Mouse (Mus musculus): ENCODE measurements around the gene Fam189a1. TPM values are rescaled to one million over a fixed set of nuclear protein-coding genes. Genes with fewer than 3 reads are reported as not detected.

Fam189a1 gene
- polyA plus RNA-seq, 1 experiment from 2014 or later: 0.27 TPM

GRCm38 (mm10) chr7:64728816-64729215, 427.6 kb downstream of the Fam189a1 start:
- no peaks in the 10 kb centered on the region for H3K36me3 ChIP-seq (ENCODE audit: control insufficient read depth, insufficient read depth, low read length)
- no peaks in the 10 kb centered on the region for H3K9me3 ChIP-seq (ENCODE audit: control insufficient read depth, low read length)
- DNase-seq (ENCODE audit: low spot score): no peak
- H3K27ac ChIP-seq (ENCODE audit: low read depth, low read length): no peak overlapping the region
- no peaks in the 10 kb centered on the region for H3K27me3 ChIP-seq (replicated peaks; ENCODE audit: control insufficient read depth, insufficient read depth, low read length)
- 71% methylated on average over 3 of the region's 3 CpGs for WGBS
- no peak overlapping the region for H3K4me3 ChIP-seq (ENCODE audit: low read depth, low read length)
- no peaks in the 10 kb centered on the region for H3K4me1 ChIP-seq (replicated peaks; ENCODE audit: control insufficient read depth, insufficient read depth, low read length)
- H3K4me2 ChIP-seq: no peak overlapping the region
- no peak overlapping the region for H3K9ac ChIP-seq (ENCODE audit: low read depth, low read length)
- no peak for ATAC-seq (replicated peaks; ENCODE audit: low FRiP score)

DNA sequence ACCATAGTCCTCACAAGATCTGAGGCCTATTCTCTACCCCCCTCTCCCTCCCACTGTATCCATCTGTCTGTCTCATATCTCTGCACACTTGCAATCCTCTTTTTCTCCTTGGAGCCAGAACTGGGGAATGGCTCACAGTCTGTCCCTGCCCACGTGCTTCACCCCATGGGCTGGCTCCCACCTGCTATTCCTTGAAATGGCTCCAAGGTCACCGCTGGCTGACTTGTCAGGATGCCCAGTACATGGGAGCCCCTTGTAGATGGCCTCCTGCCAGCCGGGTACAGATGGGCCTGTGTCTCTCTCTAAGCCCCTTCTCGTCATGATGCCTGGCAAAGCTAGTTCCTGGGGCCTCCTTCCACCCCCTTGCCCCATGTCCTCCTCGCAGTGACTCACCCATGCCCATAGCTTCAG, 428.2 kb downstream of the Fam189a1 start:
- Histone ChIP-seq H3K4me3 (ENCODE audit: low read depth, low read length) (no peak overlapping the region), H3K4me2 (no peak overlapping the region)

DNA sequence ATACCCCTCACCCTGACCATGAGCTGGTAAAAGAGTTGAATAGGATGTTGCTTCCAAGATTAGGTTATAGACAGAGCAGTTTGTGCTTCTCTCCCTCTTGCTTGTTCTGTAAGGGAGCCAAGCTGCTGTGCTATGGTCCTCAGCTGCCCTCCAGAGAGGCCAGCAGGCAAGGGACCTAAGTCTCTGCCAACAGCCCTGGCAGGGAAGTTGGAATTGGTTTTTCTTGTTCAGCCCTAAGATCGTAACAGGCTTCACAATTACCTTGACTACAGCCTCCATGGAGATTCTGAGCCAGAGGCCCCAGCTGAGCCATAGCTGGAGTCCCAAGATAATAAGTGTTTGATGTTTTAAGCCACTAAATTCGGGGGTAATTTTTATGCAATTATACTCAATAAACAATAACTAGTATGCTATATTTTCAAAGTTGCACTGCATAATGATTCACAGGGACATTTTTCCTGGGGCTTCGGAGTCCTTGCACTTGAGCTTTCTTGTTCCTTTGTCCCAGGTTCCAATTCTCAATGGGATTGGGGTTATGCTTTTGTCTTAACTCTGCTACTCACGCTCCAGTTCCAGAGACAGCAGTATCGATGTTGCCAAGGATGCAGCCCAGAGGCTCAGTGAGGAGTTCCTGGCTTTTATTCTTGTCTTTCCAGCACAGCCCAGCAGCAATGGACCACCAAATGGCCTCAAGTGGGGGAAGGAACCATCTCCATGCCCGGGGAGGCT, 430.2 kb downstream of the Fam189a1 start:
- no peak for DNase-seq (ENCODE audit: low spot score)
- Histone ChIP-seq H3K4me3 (ENCODE audit: low read depth, low read length) (no peak overlapping the region), H3K4me1 (replicated peaks; ENCODE audit: control insufficient read depth, insufficient read depth, low read length) (no peaks in the 10 kb centered on the region), H3K36me3 (ENCODE audit: control insufficient read depth, insufficient read depth, low read length) (no peaks in the 10 kb centered on the region), H3K27ac (ENCODE audit: low read depth, low read length) (no peak overlapping the region), H3K27me3 (replicated peaks; ENCODE audit: control insufficient read depth, insufficient read depth, low read length) (no peaks in the 10 kb centered on the region), H3K9me3 (ENCODE audit: control insufficient read depth, low read length) (no peaks in the 10 kb centered on the region), H3K4me2 (no peak overlapping the region), H3K9ac (ENCODE audit: low read depth, low read length) (no peak overlapping the region)
- 74% methylated on average over 6 of the region's 6 CpGs for WGBS
- no peak for ATAC-seq (replicated peaks; ENCODE audit: low FRiP score)

More for the DNA sequence above, 428.2 kb downstream of the Fam189a1 start:
- ATAC-seq (replicated peaks; ENCODE audit: low FRiP score) (no peak), DNase-seq (ENCODE audit: low spot score) (no peak)
- no peak overlapping the region for H3K9ac ChIP-seq (ENCODE audit: low read depth, low read length)
- no peak overlapping the region for H3K27ac ChIP-seq (ENCODE audit: low read depth, low read length)
- 78% methylated on average over 5 of the region's 5 CpGs for WGBS
- H3K27me3 ChIP-seq (replicated peaks; ENCODE audit: control insufficient read depth, insufficient read depth, low read length): no peaks in the 10 kb centered on the region
- no peaks in the 10 kb centered on the region for H3K36me3 ChIP-seq (ENCODE audit: control insufficient read depth, insufficient read depth, low read length)
- H3K4me1 ChIP-seq (replicated peaks; ENCODE audit: control insufficient read depth, insufficient read depth, low read length): no peaks in the 10 kb centered on the region
- H3K9me3 ChIP-seq (ENCODE audit: control insufficient read depth, low read length): no peaks in the 10 kb centered on the region

DNA sequence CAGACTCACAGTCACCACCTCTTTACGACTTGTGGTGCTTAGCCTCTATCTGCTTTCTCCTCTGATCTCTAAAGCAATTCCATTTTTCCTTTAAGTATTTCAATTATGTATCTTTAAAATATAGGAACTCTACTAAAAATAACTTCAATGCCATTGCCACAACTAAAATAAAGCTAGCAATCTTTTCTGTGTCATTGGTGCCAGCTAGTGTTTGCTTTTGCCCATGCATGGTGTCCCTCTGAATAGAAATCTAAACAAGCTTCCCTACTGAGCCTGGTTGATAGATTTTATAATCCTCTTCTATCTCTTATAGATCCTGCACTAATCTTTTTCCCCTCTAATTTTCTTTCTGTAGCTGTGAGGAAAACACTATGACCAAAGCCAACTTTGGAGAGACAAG, 432.0 kb downstream of the Fam189a1 start:
- H3K36me3 ChIP-seq (ENCODE audit: control insufficient read depth, insufficient read depth, low read length): no peaks in the 10 kb centered on the region
- no peak overlapping the region for H3K4me2 ChIP-seq
- no peaks in the 10 kb centered on the region for H3K27me3 ChIP-seq (replicated peaks; ENCODE audit: control insufficient read depth, insufficient read depth, low read length)
- DNase-seq (ENCODE audit: low spot score): no peak
- WGBS: 81% methylated on average over 1 of the region's 1 CpGs
- ATAC-seq (replicated peaks; ENCODE audit: low FRiP score): no peak
- H3K4me1 ChIP-seq (replicated peaks; ENCODE audit: control insufficient read depth, insufficient read depth, low read length): no peaks in the 10 kb centered on the region
- no peak overlapping the region for H3K4me3 ChIP-seq (ENCODE audit: low read depth, low read length)
- no peak overlapping the region for H3K9ac ChIP-seq (ENCODE audit: low read depth, low read length)
- no peaks in the 10 kb centered on the region for H3K9me3 ChIP-seq (ENCODE audit: control insufficient read depth, low read length)
- no peak overlapping the region for H3K27ac ChIP-seq (ENCODE audit: low read depth, low read length)

DNA sequence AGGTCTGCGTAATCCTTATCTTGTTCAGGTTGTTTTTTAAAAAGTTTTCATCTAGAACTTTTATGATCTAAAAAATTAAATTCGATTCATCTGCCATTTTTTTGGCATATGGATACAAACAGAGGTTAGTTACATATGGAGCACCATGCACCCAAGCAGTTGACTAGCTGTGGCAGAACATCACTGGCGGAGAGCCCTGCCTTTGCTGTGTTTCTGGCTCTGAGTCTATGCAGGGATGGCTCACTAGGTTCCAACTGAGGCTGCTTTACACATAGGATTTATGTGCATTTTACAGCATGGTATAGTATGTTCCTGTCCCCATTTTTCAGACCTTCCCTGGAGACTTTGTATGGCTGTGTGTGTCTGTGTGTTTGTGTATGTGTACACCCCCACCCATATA, 433.1 kb downstream of the Fam189a1 start:
- WGBS: 68% methylated on average over 3 of the region's 3 CpGs
- H3K4me3 ChIP-seq (ENCODE audit: low read depth, low read length): no peak overlapping the region
- DNase-seq (ENCODE audit: low spot score) (no peak), ATAC-seq (replicated peaks; ENCODE audit: low FRiP score) (no peak)
- no peaks in the 10 kb centered on the region for H3K4me1 ChIP-seq (replicated peaks; ENCODE audit: control insufficient read depth, insufficient read depth, low read length)
- H3K4me2 ChIP-seq: no peak overlapping the region
- no peaks in the 10 kb centered on the region for H3K36me3 ChIP-seq (ENCODE audit: control insufficient read depth, insufficient read depth, low read length)
- H3K27me3 ChIP-seq (replicated peaks; ENCODE audit: control insufficient read depth, insufficient read depth, low read length): no peaks in the 10 kb centered on the region
- no peaks in the 10 kb centered on the region for H3K9me3 ChIP-seq (ENCODE audit: control insufficient read depth, low read length)
- H3K9ac ChIP-seq (ENCODE audit: low read depth, low read length): no peak overlapping the region
- no peak overlapping the region for H3K27ac ChIP-seq (ENCODE audit: low read depth, low read length)

DNA sequence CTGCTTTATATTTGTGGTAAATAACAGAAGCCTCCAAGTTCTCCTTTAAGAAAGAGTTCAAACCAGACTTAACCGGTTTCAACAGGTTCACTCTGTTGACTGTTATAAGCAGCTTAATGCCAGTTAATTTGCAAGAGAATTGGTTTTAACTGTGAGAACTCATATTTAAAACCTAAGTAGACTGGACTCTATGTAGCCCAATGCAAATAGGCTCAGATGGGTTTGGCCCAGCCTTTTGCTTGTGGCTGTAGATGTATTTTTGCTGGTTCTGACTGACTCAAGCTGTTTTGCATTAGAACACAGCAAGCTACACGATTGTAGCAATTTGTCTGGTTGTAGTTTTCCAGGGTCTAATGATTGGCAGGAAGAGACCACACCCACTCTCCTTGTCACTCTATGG, 440.1 kb downstream of the Fam189a1 start:
- ATAC-seq (replicated peaks; ENCODE audit: low FRiP score): no peak

GRCm38 (mm10) chr7:64709520-64710262, 446.7 kb downstream of the Fam189a1 start:
- ATAC-seq (replicated peaks; ENCODE audit: low FRiP score) (no peak), DNase-seq (ENCODE audit: low spot score) (no peak)
- Histone ChIP-seq H3K27me3 (replicated peaks; ENCODE audit: control insufficient read depth, insufficient read depth, low read length) (no peaks in the 10 kb centered on the region), H3K4me3 (ENCODE audit: low read depth, low read length) (no peak overlapping the region), H3K36me3 (ENCODE audit: control insufficient read depth, insufficient read depth, low read length) (no peaks in the 10 kb centered on the region), H3K27ac (ENCODE audit: low read depth, low read length) (no peak overlapping the region), H3K4me1 (replicated peaks; ENCODE audit: control insufficient read depth, insufficient read depth, low read length) (no peaks in the 10 kb centered on the region), H3K9ac (ENCODE audit: low read depth, low read length) (no peak overlapping the region), H3K9me3 (ENCODE audit: control insufficient read depth, low read length) (no peaks in the 10 kb centered on the region), H3K4me2 (no peak overlapping the region)
- 81% methylated on average over 13 of the region's 13 CpGs for WGBS

More for the DNA sequence above, 440.1 kb downstream of the Fam189a1 start:
- no peak overlapping the region for H3K4me3 ChIP-seq (ENCODE audit: low read depth, low read length)
- H3K9ac ChIP-seq (ENCODE audit: low read depth, low read length): no peak overlapping the region
- H3K4me2 ChIP-seq: no peak overlapping the region
- H3K36me3 ChIP-seq (ENCODE audit: control insufficient read depth, insufficient read depth, low read length): no peaks in the 10 kb centered on the region
- H3K27me3 ChIP-seq (replicated peaks; ENCODE audit: control insufficient read depth, insufficient read depth, low read length): no peaks in the 10 kb centered on the region
- no peak for DNase-seq (ENCODE audit: low spot score)
- no peaks in the 10 kb centered on the region for H3K9me3 ChIP-seq (ENCODE audit: control insufficient read depth, low read length)
- 83% methylated on average over 2 of the region's 2 CpGs for WGBS
- no peak overlapping the region for H3K27ac ChIP-seq (ENCODE audit: low read depth, low read length)
- H3K4me1 ChIP-seq (replicated peaks; ENCODE audit: control insufficient read depth, insufficient read depth, low read length): no peaks in the 10 kb centered on the region

DNA sequence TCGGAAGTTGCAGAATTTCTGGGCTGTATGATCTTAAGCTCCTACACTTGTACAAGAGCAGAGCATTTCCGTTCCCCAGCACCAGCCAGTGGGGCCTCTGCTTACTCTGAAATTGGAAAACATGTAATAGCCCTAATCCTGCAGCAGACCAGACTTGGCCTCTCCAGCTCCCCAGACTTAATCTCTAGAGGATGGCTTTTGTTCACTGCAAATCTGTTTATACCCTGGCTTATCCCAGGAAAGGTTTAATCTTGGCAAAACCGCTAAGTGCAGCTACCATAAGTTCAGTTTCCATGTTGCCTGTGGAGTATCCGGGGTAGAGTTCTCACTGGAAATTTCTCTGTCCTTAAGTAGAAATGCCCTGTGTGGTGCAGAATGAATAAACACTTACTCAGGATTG, 448.2 kb downstream of the Fam189a1 start:
- WGBS: 80% methylated on average over 4 of the region's 4 CpGs
- Histone ChIP-seq H3K27ac (ENCODE audit: low read depth, low read length) (no peak overlapping the region), H3K9me3 (ENCODE audit: control insufficient read depth, low read length) (no peaks in the 10 kb centered on the region), H3K4me1 (replicated peaks; ENCODE audit: control insufficient read depth, insufficient read depth, low read length) (no peaks in the 10 kb centered on the region), H3K9ac (ENCODE audit: low read depth, low read length) (no peak overlapping the region), H3K4me2 (no peak overlapping the region), H3K36me3 (ENCODE audit: control insufficient read depth, insufficient read depth, low read length) (no peaks in the 10 kb centered on the region), H3K4me3 (ENCODE audit: low read depth, low read length) (no peak overlapping the region), H3K27me3 (replicated peaks; ENCODE audit: control insufficient read depth, insufficient read depth, low read length) (no peaks in the 10 kb centered on the region)
- ATAC-seq (replicated peaks; ENCODE audit: low FRiP score): no peak
- DNase-seq (ENCODE audit: low spot score): no peak
